Mouse (Mus musculus) gastrocnemius, postnatal 36 days (tissue): ENCODE data around the gene Tmprss4. TPM values are rescaled to one million over a fixed set of nuclear protein-coding genes. Genes with fewer than 3 reads are reported as not detected.

Experiments used
- DNase-seq, 2 experiments: peaks; one replicate each; pipeline ENCODE4 v3.0.0; 2022
- intact Hi-C: fragments of 180-260 bp; cut with DNase I; formaldehyde crosslinking; loops from one replicate; pipeline ENCODE4 v1.15.1; 2025
- long read RNA-seq, 2 experiments: library from polyadenylated mRNA; stranded (forward); transcript quantifications; one replicate each; pipeline ENCODE4 v2.0.0; 2021
- total RNA-seq, 2 experiments: library from RNA; stranded (reverse); gene quantifications; 2 replicates each; pipeline ENCODE4 v1.2.3; 2021

Gene Tmprss4
- not detected for total RNA-seq
- long read RNA-seq, experiment 1, result 0 reads
- long read RNA-seq, experiment 2, result 0 reads

DNA sequence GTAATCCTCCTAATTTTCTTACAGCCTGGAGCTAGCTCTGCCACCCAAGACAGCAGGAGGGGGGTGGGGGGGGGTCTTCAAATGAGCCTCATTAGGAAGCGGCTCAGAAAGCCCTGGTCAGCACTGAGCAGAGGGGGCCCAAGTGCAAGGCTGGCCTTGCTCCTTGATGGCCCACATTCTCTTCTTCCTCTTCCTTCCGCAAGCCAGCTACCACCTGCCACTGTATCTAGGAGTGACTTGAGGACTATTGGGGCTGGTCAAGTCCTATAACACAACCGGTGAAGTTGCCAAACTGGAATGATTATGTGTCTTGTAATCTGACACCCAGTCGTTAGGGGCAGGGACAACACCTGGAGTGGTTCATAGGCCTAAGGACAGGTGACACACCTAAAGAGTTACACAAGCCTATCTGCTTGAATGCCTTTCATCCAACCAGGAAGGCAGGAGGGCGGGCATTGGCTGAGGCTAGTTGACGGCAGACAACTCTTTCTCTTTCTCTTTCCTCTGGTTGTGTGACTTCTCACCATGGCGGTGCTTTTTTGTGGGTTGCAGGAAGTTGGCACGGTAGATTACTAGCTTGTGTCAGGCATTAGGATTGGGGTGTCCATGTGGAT, at the start of gene Tmprss4:
TSS of gene Tmprss4 (minus strand) at position 296 of the 614 bp plus-strand sequence.
- intact Hi-C loops, result no loop called here
- DNase-seq, result no peak

DNA sequence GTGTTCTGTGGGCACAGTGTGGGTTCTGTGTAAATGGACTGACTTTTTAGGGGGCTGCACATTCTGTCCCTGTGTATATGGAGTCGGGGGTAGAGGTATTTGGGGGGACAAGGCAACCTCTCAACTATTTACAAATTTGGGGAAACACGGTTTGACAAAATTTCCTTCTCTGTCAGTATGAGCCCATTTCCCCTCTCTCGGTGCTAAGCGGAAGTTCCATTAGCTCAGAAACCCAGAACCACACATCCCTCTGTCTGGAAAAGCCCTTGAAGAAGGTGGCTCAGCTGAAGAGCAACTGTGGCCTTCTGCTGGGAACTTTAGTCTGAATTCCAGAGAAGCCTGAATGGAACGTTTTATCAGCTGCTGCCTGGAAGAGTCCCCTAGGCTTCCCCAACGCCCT, 48.5 kb upstream of the Tmprss4 start:
- DNase-seq, result no peak
- intact Hi-C loops, result no loop called here

DNA sequence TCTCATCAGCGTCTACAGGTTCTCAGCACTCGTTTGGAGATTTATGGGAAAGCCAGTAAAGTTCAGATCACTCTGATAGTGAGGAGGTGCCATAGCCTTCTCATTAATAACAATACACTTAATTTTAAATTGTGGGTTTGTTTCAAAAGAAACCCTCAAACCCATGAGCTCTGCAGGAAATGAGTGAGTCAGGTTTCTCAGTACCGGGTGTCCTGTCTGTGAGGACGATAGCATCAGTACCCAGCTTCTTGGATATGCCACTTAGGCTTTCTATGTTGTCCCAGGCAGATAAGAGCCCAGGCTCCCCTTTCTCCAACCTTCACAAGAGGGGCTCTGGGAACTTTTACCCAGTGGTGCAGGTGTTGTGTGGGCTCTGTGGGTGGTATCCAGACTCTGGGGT, 48.1 kb upstream of the Tmprss4 start:
- intact Hi-C loops, result no loop called here

DNA sequence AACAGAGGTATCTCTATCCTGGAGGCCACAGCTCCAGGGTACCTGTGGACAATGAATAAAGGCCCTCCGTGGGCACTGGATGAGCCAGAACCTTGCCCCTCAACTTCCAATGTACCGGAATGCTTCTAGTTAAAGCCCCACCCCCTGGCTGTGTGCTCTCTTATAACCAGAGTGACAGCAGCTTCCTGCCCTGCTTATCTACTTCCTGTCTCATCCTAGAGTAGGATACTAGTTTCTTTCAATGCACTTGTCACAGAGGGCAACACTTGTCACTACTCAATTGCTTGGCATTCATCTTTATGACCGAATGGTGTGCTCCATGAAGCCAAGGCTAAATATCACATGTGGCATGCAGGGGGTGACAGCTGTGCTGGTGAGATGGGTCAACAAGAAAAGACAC, 47.4 kb upstream of the Tmprss4 start:
- intact Hi-C loops, result no loop called here
- DNase-seq, result no peak

More for the DNA sequence above, 48.1 kb upstream of the Tmprss4 start:
- DNase-seq, result no peak

DNA sequence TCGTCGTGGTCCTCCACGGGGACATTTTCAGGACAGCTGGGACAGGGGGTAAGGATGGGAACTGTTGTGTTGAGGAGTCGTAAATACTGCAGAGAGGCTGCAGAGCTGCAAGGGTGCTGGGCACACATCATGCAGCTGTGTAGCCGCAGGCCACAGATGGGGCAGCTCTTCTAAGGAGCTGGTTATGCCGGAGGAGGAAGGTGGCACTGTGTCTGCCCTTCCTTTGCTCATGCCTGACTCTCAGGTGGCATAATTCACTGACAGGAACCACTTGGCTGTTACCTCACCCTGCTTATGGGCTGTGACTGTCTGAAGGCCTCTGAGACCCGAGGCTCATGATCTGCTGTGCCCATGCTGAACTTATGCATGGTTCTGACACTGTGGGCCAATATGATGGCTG, 46.4 kb upstream of the Tmprss4 start:
- intact Hi-C loops, result no loop called here
- DNase-seq, result no peak

DNA sequence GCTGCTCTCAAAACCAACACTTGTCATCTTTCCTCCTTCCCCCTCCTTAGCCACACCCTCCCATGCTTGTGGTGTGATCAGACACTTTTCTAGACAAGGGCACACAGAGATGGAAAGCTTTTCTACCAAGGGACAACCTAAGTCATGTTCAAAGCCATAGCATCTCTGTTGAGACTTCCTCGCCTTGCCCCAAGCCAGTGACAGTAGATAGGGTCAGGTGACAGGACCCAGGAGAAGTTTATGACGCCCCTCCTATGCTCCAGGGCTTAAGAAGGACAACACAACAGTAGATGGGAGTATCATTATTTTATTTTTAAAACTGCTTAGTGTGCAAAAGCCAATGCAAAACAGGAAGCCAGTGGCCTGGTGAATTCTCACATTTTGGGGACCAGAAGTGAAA, 43.6 kb upstream of the Tmprss4 start:
- no peak for DNase-seq

DNA sequence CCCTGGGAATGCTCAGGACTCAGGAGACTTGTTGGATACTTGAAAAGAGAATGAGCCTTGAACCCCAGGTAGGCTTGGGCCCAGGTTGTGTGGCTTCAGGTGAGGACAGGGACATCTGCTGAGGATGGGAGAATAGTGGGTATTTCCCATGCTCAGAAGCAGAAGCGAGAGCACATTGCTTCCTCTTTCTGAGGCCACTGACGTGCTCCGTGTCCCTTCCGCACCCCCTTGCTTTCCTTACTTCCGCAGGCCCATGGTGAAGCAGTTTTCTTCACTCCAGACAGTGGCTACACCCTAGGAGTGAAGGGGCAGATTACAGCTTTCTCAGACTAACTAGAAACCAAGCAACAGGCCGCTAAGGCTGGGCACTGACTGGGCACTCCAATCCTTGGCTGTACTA, 42.2 kb upstream of the Tmprss4 start:
- intact Hi-C loops, result no loop called here
- no peak for DNase-seq

More for the DNA sequence above, 43.6 kb upstream of the Tmprss4 start:
- intact Hi-C loops, result no loop called here

DNA sequence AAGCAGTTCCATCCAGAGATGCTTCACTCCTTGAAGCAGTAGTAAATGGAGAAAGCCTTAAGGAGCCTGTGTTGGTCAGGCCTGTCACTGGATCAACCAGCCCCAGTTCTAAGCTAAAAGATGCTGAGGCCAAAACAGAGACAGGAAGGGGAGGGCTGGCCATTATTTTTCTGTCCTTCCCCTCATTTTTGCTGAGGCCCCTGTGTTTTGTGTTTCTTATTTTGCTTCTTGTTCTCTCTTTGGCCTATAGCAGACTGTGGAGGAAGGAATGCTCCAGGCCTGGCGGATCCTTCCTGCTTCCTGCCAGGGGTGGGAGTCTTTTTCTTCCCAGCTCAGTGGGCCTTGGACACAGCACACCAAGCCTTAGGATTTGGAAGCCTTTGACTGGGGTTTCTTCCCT, 41.5 kb upstream of the Tmprss4 start:
- intact Hi-C loops, result no loop called here
- no peak for DNase-seq

DNA sequence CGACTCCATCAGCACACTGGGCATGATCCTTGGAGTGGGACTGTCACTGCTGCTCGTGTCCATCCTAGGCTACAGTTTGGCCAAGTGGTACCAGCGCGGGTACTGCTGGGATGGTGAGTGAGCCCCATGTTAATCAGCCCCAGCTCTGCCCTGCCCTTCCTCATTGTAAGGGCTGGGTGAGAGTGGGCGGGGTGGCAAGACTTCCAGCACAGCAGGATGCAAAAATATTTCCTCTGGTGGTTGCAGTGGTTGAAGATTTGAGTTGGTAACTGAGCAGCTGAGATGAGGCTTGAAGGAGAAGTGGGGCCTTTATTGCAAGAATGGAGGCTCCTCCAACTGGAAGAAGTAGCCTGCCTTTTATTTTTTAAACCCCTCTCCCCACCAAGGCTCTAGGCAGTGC, 37.5 kb upstream of the Tmprss4 start:
- intact Hi-C loops, result no loop called here
- DNase-seq, result no peak

DNA sequence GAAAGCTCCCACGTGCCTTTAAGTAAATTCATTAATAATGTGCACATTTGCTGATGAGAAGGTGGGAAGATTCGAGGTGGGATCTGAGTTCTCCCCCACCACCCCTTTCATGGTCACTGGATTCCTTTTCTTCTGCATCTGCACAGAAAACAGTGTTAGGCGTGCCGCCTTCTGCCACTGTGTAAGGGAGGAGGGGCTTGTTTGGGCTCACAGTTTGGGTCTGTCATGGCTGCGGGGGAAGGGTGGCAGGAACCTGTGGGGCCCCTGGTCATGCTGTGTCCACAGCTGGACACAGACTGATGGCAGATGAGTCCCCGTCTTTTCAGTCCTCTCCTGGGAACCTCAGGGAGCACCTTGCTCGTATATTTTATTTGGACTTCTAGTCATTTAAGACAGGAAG, 32.9 kb upstream of the Tmprss4 start:
- intact Hi-C loops, result no loop called here
- DNase-seq, result no peak

DNA sequence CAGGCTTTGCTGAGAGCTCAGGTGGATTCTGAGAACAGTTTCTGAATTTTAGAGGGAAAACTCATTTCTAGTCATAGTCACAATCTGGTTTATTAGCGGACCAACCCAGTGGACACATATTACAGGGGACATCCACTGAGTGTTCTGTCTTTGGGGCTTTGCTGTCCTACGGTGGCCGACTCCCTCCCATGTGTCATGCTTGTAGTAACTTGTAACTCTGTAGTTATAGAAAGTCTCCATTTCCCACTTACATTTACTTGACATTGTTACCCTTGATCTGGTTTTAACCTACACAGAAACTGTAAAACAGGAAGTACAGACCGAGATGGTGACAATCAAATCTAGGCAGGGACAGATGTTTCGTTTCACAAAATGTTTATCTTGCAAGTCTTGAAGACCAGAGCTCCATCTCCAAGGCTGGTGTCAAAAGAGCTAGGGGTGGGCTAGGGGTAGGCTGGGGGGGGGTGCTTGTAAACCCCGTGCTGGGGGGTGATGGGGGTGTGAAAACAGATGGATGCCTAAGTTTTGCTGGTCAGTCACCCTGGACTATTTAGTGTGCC, 31.9 kb upstream of the Tmprss4 start:
- no peak for DNase-seq
- intact Hi-C loops, result no loop called here

DNA sequence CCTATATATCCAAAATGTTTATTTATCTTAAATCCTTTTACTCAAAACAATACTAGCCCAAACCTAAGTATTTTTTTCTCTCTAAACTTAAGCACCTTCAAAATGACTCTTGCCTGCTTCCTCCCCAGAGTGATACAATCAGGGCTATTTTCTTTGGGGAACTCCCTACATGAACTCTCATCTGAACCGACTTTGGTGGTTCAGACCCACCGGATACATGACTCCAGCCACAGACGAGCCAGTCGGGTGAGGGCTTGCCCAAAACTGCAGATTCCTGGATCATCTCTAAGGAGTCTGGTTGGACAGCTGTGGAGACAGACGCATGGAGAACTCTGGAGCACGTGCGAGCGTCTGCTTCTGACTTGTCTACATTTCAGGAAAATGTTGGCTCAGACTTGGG, 25.5 kb upstream of the Tmprss4 start:
- DNase-seq, result no peak
- intact Hi-C loops, result no loop called here

DNA sequence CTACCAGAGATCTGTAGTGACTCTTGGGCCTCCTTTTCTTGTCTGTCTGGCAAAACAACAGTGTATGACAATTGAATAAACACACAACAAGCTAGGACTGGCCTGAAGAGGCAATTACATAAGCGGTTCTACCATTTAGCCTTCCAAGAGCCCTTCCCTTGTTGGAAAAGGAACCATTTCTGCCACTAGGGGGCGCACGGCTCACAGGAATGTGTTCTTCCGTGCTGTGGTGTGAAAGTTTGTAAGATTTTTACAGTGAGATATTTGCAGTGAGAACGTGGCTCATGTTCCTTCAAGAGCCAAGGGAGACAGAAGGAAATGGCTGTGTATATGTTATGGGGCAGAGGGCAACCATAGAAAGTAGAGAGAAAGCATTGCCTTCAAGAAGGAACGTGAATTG, 17.7 kb upstream of the Tmprss4 start:
- peak; percentile 77 to 85 for DNase-seq
- intact Hi-C loops, result loop anchor here (5.0 kb wide), 2 partner anchors 166 to 186 kb away; no protein-coding TSS in a partner anchor

DNA sequence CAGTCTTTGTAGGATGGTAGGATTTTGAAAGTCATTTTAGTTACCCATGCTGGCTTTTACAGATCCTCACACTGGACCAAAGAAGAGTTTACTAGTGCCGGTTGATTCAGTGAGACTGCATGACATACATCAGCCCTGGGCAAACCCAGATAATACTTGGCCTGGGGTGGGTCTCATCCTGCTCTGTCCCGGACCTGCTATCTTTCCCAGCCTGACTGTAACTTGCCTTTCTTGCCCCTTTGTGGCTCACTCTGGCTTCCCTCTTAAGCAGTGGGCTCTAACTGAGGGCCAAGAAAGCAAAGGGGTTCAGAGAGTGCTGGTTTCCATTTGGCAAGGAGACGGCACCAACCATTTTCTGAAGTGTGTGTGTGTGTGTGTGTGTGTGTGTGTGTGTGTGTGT, 15.8 kb upstream of the Tmprss4 start:
- DNase-seq, result no peak
- intact Hi-C loops, result loop anchor here (5.0 kb wide), 2 partner anchors 168 to 188 kb away; no protein-coding TSS in a partner anchor

DNA sequence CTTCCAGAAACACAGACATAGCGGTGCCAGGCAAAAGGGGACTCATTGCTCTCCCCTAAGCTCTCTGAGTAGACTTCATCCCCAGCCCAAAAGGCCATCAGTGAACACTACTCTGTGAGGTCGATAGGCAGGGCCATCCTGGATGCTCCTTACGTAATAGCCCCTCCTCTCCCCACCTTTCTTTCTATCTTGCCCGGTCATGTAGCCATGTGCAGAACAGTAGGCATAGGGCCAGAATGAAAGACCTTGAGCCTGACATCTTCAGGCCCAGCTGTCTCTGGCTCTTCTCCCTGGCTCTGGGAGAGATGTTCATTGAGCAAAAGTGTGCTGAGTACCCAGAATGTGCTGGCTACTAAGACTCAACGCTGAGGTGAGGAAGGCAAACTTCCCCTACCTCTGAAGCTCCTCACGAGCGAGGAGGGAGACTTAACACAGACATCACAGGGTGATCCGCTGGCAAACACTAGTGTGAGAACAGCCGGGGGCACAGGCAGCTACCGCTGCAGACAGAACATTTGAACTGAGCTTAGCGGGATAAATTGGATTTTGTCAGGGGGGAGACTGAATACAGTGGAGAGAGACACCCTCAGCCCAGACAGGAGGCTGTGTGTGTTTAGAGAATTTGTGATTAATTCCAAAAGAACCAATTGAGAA, 11.8 kb upstream of the Tmprss4 start:
- intact Hi-C loops, result no loop called here
- no peak for DNase-seq

DNA sequence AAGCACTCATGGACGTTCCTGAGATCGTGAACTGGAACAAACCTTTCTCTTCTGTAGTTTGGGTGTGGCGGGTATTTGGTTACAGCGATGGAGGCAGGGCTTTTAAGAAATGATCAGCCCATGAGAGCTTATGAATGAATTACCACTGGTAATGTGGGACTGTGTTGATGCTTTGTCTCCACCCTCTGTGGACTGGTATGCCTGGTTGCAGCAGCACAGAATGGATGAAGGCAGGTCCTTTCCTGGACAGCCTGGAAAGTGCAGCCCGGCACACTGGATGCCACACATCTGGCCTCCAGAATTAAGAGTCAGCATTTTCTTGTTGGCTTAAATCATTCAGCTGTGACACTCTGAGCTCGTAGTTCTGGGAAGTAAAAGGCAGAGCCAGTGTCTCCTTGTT, 8.1 kb upstream of the Tmprss4 start:
- intact Hi-C loops, result no loop called here
- DNase-seq, result no peak

DNA sequence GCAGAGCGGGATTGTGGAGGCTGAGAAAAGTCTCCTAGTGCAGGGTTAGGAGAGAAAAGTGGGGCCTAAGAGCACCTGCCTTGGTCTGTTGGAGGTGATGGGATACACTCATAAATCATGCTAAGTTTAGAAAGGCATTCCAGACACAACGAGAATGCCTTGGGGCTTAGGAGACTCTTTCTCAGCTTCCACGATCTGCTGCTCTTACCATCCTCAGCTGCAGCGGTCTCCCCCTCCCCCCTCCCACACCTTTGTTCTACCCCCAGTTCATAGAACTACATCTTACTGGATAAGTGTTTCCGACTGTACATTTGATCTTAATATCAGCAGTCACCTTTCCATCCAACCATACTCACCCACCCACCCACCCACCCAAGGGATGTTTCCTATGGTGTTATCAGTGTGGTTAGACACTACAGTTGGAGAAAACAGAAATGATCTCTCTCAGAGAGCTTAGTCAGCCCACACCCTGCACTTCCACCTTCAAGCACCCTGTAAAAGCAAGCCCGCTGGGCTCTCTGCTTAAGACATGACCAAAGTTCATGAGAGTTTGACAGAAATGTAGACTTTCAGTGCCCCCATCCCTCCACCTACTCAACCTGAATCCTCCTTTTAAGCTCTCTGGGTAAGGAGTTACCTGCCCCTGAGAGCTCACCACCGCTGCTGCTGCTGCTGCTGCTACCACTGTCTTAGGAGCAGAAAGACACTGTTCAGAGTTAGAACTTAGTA, 3.3 kb upstream of the Tmprss4 start:
- intact Hi-C loops, result no loop called here
- DNase-seq, result no peak

DNA sequence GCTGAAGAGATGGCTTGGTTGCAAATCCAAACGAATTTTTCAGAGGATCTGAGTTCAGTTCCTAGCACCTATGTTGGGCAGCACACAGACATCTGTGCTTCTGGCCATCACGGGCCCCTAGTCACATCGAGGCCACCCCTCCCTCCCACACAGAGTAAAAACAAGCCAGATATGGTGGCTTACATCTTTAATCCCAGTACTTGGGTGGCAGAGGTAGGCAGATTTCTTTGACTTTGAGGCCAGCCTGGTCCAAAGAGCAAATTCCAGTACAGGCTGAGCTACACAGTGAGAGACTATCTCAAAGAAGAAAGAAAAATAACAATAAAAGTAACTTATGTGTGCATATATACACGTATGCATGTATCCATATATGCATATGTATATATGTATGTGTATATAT, 2.2 kb upstream of the Tmprss4 start:
- no peak for DNase-seq
- intact Hi-C loops, result no loop called here

DNA sequence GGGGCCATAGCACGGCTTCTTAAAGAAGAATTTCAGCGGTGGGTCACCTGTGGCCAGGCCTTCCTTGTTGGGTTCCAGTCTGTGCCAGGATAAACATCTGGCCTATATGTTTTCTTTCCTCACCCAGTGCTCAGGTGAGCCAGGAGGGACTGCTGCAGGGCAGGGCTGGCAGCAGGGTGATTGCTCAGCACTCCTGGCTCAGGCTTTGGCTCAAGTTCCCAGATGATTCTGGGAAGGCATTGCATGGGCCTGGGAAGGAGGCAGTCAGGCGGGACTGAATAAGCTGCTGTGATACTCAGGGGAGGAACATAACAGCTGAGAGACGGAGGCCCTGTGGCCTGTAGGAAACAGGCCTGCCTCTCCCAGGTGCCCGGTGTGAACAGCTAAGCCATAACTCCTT, 1.3 kb upstream of the Tmprss4 start:
- no peak for DNase-seq
- intact Hi-C loops, result no loop called here

DNA sequence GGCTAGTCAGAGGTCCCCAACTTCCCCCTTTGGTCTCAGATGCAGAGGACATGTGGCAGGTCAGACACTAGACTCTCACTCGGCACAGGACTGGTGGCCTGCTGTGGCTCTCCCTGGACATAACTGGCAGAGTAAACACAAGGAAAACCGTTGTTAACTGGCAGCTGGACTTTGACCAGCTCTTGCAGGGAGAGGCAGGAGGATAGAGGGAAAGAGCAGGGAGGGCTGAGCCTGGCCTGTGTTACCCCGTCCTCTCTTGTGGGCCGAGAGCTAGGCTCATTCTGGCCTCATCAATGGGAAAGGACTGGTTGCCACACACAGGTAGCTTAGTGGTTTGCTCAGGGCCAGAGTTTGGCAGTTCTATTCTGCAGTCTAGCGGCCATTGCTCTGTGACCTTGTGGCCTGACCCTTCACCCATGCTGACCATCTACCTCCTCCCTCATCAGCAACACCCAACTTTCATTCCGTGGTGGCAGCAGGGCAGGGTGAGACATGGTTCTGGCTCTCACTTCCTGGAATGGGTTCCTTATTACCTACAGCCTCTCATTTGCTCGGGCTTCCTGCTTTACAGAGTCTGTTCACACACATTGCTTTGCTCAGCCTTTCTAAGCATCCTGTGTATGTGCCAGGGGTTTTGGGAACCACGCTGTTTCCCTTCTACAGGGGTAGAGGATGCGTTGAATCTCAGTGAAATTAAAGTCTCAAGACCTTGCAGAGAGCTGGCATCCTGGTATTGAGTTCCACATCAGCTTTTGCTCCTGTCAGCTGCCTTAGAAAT, 1.7 kb downstream of the Tmprss4 start:
- intact Hi-C loops, result no loop called here

More for the DNA sequence above, 1.7 kb downstream of the Tmprss4 start:
- DNase-seq, result no peak
